Comparison of ENCODE assay signal across 8 mouse cellular contexts in genomic region chr19:6977759-6978638, GRCm38 (mm10). TPM values are rescaled to one million over a fixed set of nuclear protein-coding genes. Genes with fewer than 3 reads are reported as not detected.
DNase-seq lines count a peak whose midpoint lies in the region; ATAC-seq and TF ChIP-seq lines count a peak whose summit lies in the region.

No protein-coding gene starts in this region.

- H3K4me2 ChIP-seq in heart, embryonic 12.5 days: peak overlapping the region; percentile 83
- H3K4me2 ChIP-seq in hindbrain, embryonic 13.5 days: peak overlapping the region; percentile 95
- peak overlapping the region; percentile 71; the same call in 1 of the 2 replicates for H3K4me2 ChIP-seq in midbrain, embryonic 11.5 days

- H3K4me1 ChIP-seq in heart, embryonic 12.5 days (replicated peaks): peaks cover 51% of the 10 kb centered on the region
- peaks cover 73% of the 10 kb centered on the region for H3K4me1 ChIP-seq in G1E (ENCODE audit: insufficient read depth, low read depth, low read length)
- peaks cover 56% of the 10 kb centered on the region for H3K4me1 ChIP-seq in hindbrain, embryonic 13.5 days (replicated peaks)
- H3K4me1 ChIP-seq in midbrain, embryonic 11.5 days (ENCODE audit: control insufficient read depth, insufficient read depth, low read length): peaks cover 43% of the 10 kb centered on the region

- DNase-seq in heart, postnatal 25 days (ENCODE audit: low spot score): no peak
- DNase-seq in G1E (ENCODE audit: low spot score): peak; percentile 24
- DNase-seq in midbrain, embryonic 11.5 days (ENCODE audit: low spot score, missing footprints): peak; percentile 88
- DNase-seq in embryo, embryonic 10 days (ENCODE audit: low spot score): no peak
- no peak for DNase-seq in adrenal gland, adult 18-20 months (ENCODE audit: low spot score in 2 of 2)
- no peak for DNase-seq in cerebellum, postnatal 36 days

- peak overlapping the region; percentile 25; the same call in 1 of the 2 replicates for H3K27ac ChIP-seq in heart, embryonic 12.5 days (ENCODE audit: poor library complexity, severe bottlenecking)
- H3K27ac ChIP-seq in hindbrain, embryonic 13.5 days: peak overlapping the region; percentile 97
- peak overlapping the region; percentile 64; the same call in 1 of the 2 replicates for H3K27ac ChIP-seq in midbrain, embryonic 11.5 days (ENCODE audit: low read depth, low read length)

- peak overlapping the region; percentile 4; the same call in 1 of the 2 replicates for H3K4me3 ChIP-seq in heart, embryonic 12.5 days
- H3K4me3 ChIP-seq in G1E (ENCODE audit: low read depth, low read length): peak overlapping the region; percentile 76; the same call in 1 of the 2 replicates
- H3K4me3 ChIP-seq in hindbrain, embryonic 13.5 days: peak overlapping the region; percentile 67
- H3K4me3 ChIP-seq in midbrain, embryonic 11.5 days (ENCODE audit: low read depth, low read length): peak overlapping the region; percentile 57; the same call in 1 of the 2 replicates

- no peaks in the 10 kb centered on the region for H3K27me3 ChIP-seq in heart, embryonic 12.5 days (replicated peaks)
- H3K27me3 ChIP-seq in G1E (ENCODE audit: insufficient read depth, low read length): no peaks in the 10 kb centered on the region
- no peaks in the 10 kb centered on the region for H3K27me3 ChIP-seq in hindbrain, embryonic 13.5 days
- no peaks in the 10 kb centered on the region for H3K27me3 ChIP-seq in midbrain, embryonic 11.5 days (ENCODE audit: control insufficient read depth, insufficient read depth, low read length)

- intact Hi-C loops in heart, postnatal 25 days (cut with DNase I): loop anchor here (5.0 kb wide), 1 partner anchor 44 kb away; no protein-coding TSS in a partner anchor

- peak overlapping the region; percentile 82 for H3K9ac ChIP-seq in heart, embryonic 12.5 days
- H3K9ac ChIP-seq in hindbrain, embryonic 13.5 days: peak overlapping the region; percentile 85
- H3K9ac ChIP-seq in midbrain, embryonic 11.5 days (ENCODE audit: low read length): peak overlapping the region; percentile 76

- no peak for TF ChIP-seq CTCF in G1E (IDR thresholded peaks at IDR 0.05; ENCODE audit: low read depth, low read length)

- 74% methylated on average over 13 of the region's 13 CpGs for WGBS in heart, embryonic 12.5 days
- 84% methylated on average over 13 of the region's 13 CpGs for WGBS in hindbrain, embryonic 13.5 days
- 84% methylated on average over 13 of the region's 13 CpGs for WGBS in midbrain, embryonic 11.5 days

- H3K9me3 ChIP-seq in heart, embryonic 12.5 days (replicated peaks): no peaks in the 10 kb centered on the region
- no peaks in the 10 kb centered on the region for H3K9me3 ChIP-seq in G1E (replicated peaks)
- H3K9me3 ChIP-seq in hindbrain, embryonic 13.5 days: no peaks in the 10 kb centered on the region
- H3K9me3 ChIP-seq in midbrain, embryonic 11.5 days (ENCODE audit: control insufficient read depth, low read length): no peaks in the 10 kb centered on the region

- ATAC-seq in heart, embryonic 12.5 days (ENCODE audit: insufficient number of reproducible peaks, low FRiP score): no peak
- no peak for ATAC-seq in G1E (ENCODE audit: extremely low read depth, insufficient number of reproducible peaks, low FRiP score, poor library complexity, severe bottlenecking)
- no peak for ATAC-seq in hindbrain, embryonic 13.5 days (ENCODE audit: low FRiP score)
- ATAC-seq in midbrain, embryonic 11.5 days (ENCODE audit: low FRiP score): no peak

- peaks cover 38% of the 10 kb centered on the region for H3K36me3 ChIP-seq in heart, embryonic 12.5 days
- H3K36me3 ChIP-seq in G1E (replicated peaks): peaks cover 48% of the 10 kb centered on the region
- peaks cover 28% of the 10 kb centered on the region for H3K36me3 ChIP-seq in hindbrain, embryonic 13.5 days
- H3K36me3 ChIP-seq in midbrain, embryonic 11.5 days (ENCODE audit: control insufficient read depth, insufficient read depth, low read length): peaks cover 14% of the 10 kb centered on the region

RNA-seq across cellular contexts. Expression of gene Plcb3, which starts 1.7 kb away (rescaled TPM):
- polyA plus RNA-seq in heart, embryonic 12.5 days (2016; fragmentation: Nextera tagmentation; extraction: Ambion mirVana): 26.6 and 28.9 TPM in 2 replicates
- total RNA-seq in heart, postnatal 25 days (2021): 10 to 100 TPM; 15.6 to 17.7 TPM
- total RNA-seq in G1E (2014; fragmentation: Nextera tagmentation): 12.5 and 14.1 TPM in 2 replicates
- total RNA-seq in G1E (2017): 9.9 and 10.6 TPM in 2 replicates
- polyA plus RNA-seq in G1E (2012): 21.0 and 22.2 TPM in 2 replicates
- 11.5 and 11.7 TPM in 2 replicates for polyA plus RNA-seq in hindbrain, embryonic 13.5 days (2015; fragmentation: Nextera tagmentation; extraction: Ambion mirVana)
- polyA plus RNA-seq in midbrain, embryonic 11.5 days (2014; fragmentation: Nextera tagmentation; extraction: Ambion mirVana): 13.0 and 14.2 TPM in 2 replicates
- 10 to 100 TPM; 34.1 to 43.9 TPM for total RNA-seq in adrenal gland, adult 18-20 months (2021)

RNA-seq across cellular contexts. Expression of gene Fkbp2, which starts 2.3 kb away (rescaled TPM):
- 73.3 and 81.9 TPM in 2 replicates for polyA plus RNA-seq in heart, embryonic 12.5 days (2016; fragmentation: Nextera tagmentation; extraction: Ambion mirVana)
- 10 to 100 TPM; 16.5 to 22.2 TPM for total RNA-seq in heart, postnatal 25 days (2021)
- total RNA-seq in G1E (2014; fragmentation: Nextera tagmentation) (72.6 and 120 TPM in 2 replicates), G1E (2017) (58.8 and 72.0 TPM in 2 replicates)
- polyA plus RNA-seq in G1E (2012): 170 and 201 TPM in 2 replicates
- 108 and 109 TPM in 2 replicates for polyA plus RNA-seq in hindbrain, embryonic 13.5 days (2015; fragmentation: Nextera tagmentation; extraction: Ambion mirVana)
- polyA plus RNA-seq in midbrain, embryonic 11.5 days (2014; fragmentation: Nextera tagmentation; extraction: Ambion mirVana): 67.7 and 81.3 TPM in 2 replicates
- 100 to 1,000 TPM in 1 of 2 experiments, 10 to 100 TPM in 1; 86.9 to 104 TPM for total RNA-seq in adrenal gland, adult 18-20 months (2021)

RNA-seq across cellular contexts. Expression of gene Ppp1r14b, which starts 3.2 kb away (rescaled TPM):
- polyA plus RNA-seq in heart, embryonic 12.5 days (2016; fragmentation: Nextera tagmentation; extraction: Ambion mirVana): 194 and 198 TPM in 2 replicates
- total RNA-seq in heart, postnatal 25 days (2021): 100 to 1,000 TPM in 1 of 2 experiments, 10 to 100 TPM in 1; 83.5 to 112 TPM
- total RNA-seq in G1E (2014; fragmentation: Nextera tagmentation): 74.0 and 111 TPM in 2 replicates
- 141 and 168 TPM in 2 replicates for total RNA-seq in G1E (2017)
- 281 and 350 TPM in 2 replicates for polyA plus RNA-seq in G1E (2012)
- polyA plus RNA-seq in hindbrain, embryonic 13.5 days (2015; fragmentation: Nextera tagmentation; extraction: Ambion mirVana): 114 and 143 TPM in 2 replicates
- 245 and 285 TPM in 2 replicates for polyA plus RNA-seq in midbrain, embryonic 11.5 days (2014; fragmentation: Nextera tagmentation; extraction: Ambion mirVana)
- 100 to 1,000 TPM; 160 to 199 TPM for total RNA-seq in adrenal gland, adult 18-20 months (2021)

RNA-seq across cellular contexts. Expression of gene Vegfb, which starts 9.5 kb away (rescaled TPM):
- 126 and 136 TPM in 2 replicates for polyA plus RNA-seq in heart, embryonic 12.5 days (2016; fragmentation: Nextera tagmentation; extraction: Ambion mirVana)
- total RNA-seq in heart, postnatal 25 days (2021): 100 to 1,000 TPM; 410 to 431 TPM
- 29.6 and 41.0 TPM in 2 replicates for total RNA-seq in G1E (2014; fragmentation: Nextera tagmentation)
- total RNA-seq in G1E (2017): 18.5 and 20.2 TPM in 2 replicates
- 92.6 and 118 TPM in 2 replicates for polyA plus RNA-seq in G1E (2012)
- polyA plus RNA-seq in hindbrain, embryonic 13.5 days (2015; fragmentation: Nextera tagmentation; extraction: Ambion mirVana): 33.5 and 34.9 TPM in 2 replicates
- polyA plus RNA-seq in midbrain, embryonic 11.5 days (2014; fragmentation: Nextera tagmentation; extraction: Ambion mirVana): 21.9 and 25.4 TPM in 2 replicates
- total RNA-seq in adrenal gland, adult 18-20 months (2021): 100 to 1,000 TPM in 1 of 2 experiments, 10 to 100 TPM in 1; 84.3 to 164 TPM

RNA-seq across cellular contexts. Expression of gene Dnajc4, which starts 14.4 kb away (rescaled TPM):
- polyA plus RNA-seq in heart, embryonic 12.5 days (2016; fragmentation: Nextera tagmentation; extraction: Ambion mirVana): 32.7 and 33.9 TPM in 2 replicates
- 10 to 100 TPM; 48.2 to 56.1 TPM for total RNA-seq in heart, postnatal 25 days (2021)
- total RNA-seq in G1E (2014; fragmentation: Nextera tagmentation) (29.4 and 29.5 TPM in 2 replicates), G1E (2017) (11.6 and 14.4 TPM in 2 replicates)
- polyA plus RNA-seq in G1E (2012): 23.9 and 24.3 TPM in 2 replicates
- polyA plus RNA-seq in hindbrain, embryonic 13.5 days (2015; fragmentation: Nextera tagmentation; extraction: Ambion mirVana): 24.2 and 25.9 TPM in 2 replicates
- polyA plus RNA-seq in midbrain, embryonic 11.5 days (2014; fragmentation: Nextera tagmentation; extraction: Ambion mirVana): 17.9 and 21.0 TPM in 2 replicates
- 10 to 100 TPM; 43.4 to 50.0 TPM for total RNA-seq in adrenal gland, adult 18-20 months (2021)

Comparison
In these comparisons a context has a peak if more than half of its experiments do, and no peak if none do; other contexts are left out.
1. H3K27ac ChIP-seq: peak in every context shown above with its lines; median percentile 97 in hindbrain, embryonic 13.5 days; 64 in midbrain, embryonic 11.5 days; 25 in heart, embryonic 12.5 days.
2. H3K4me3 ChIP-seq: peak in every context shown above with its lines; median percentile 76 in G1E; 67 in hindbrain, embryonic 13.5 days; 57 in midbrain, embryonic 11.5 days; 4 in heart, embryonic 12.5 days.
3. DNase-seq: peak in G1E (single experiment) and midbrain, embryonic 11.5 days (single experiment); none in heart, postnatal 25 days (single experiment), embryo, embryonic 10 days (single experiment), adrenal gland, adult 18-20 months (0 of 2) and cerebellum, postnatal 36 days (0 of 2).
4. Peak in every context shown above with its lines, with median percentiles within 50 percentile points of each other: H3K4me2 ChIP-seq and H3K9ac ChIP-seq.